Comparison of ENCODE assay signal across 19 mouse cellular contexts in genomic region chr6:86905500-86905899, GRCm38 (mm10). TPM values are rescaled to one million over a fixed set of nuclear protein-coding genes. Genes with fewer than 3 reads are reported as not detected.
DNase-seq lines count a peak whose midpoint lies in the region; ATAC-seq and TF ChIP-seq lines count a peak whose summit lies in the region.
"Had no signal": no experiment of that assay in that cellular context is flagged by ENCODE, and none has a peak within 500 bp of the region (broad histone marks: within the 10 kb centered on the region; RNA-seq: fewer than 3 reads in every experiment).

No protein-coding gene starts in this region.

- intact Hi-C loops in heart, adult 2 months (cut with DNase I): loop anchor here (2.0 kb wide), 2 partner anchors 13 to 19 kb away; no protein-coding TSS in a partner anchor
- intact Hi-C loops in heart, postnatal 25 days (cut with DNase I): loop anchor here (2.0 kb wide), 1 partner anchor 27 kb away; no protein-coding TSS in a partner anchor

- H3K9me3 ChIP-seq in kidney, embryonic 16.5 days (ENCODE audit: low read length): no peaks in the 10 kb centered on the region
- no peaks in the 10 kb centered on the region for H3K9me3 ChIP-seq in heart, postnatal 0 days (replicated peaks; ENCODE audit: control insufficient read depth, low read length)
- H3K9me3 ChIP-seq: forebrain, embryonic 13.5 days; G1E; liver, embryonic 13.5 days; lung, embryonic 15.5 days; neural tube, embryonic 13.5 days had no signal

- H3K4me3 ChIP-seq in heart, adult 2 months: no peak overlapping the region
- H3K4me3 ChIP-seq in kidney, embryonic 16.5 days (ENCODE audit: low read length): no peak overlapping the region
- H3K4me3 ChIP-seq in heart, postnatal 0 days (ENCODE audit: low read depth, low read length): no peak overlapping the region
- H3K4me3 ChIP-seq: forebrain, embryonic 13.5 days; liver, embryonic 13.5 days; lung, embryonic 15.5 days; neural tube, embryonic 13.5 days had no signal

- H3K79me2 ChIP-seq in heart, adult 2 months (replicated peaks; ENCODE audit: control insufficient read depth, insufficient read depth, low read length): peaks cover 6% of the 10 kb centered on the region

- H3K4me1 ChIP-seq in heart, adult 2 months (ENCODE audit: control insufficient read depth, insufficient read depth, low read length): peaks cover 13% of the 10 kb centered on the region
- no peaks in the 10 kb centered on the region for H3K4me1 ChIP-seq in kidney, embryonic 16.5 days (ENCODE audit: insufficient read depth, low read length)
- H3K4me1 ChIP-seq in heart, postnatal 0 days (ENCODE audit: control insufficient read depth, insufficient read depth): peaks cover 15% of the 10 kb centered on the region
- H3K4me1 ChIP-seq: forebrain, embryonic 13.5 days had no signal

- no peak for TF ChIP-seq POLR2A in heart, adult 2 months (IDR thresholded peaks at IDR 0.05; ENCODE audit: insufficient read depth, low read depth, low read length)

- WGBS in heart, adult 2 months: 55% methylated on average over 2 of the region's 2 CpGs
- 93% methylated on average over 2 of the region's 2 CpGs for WGBS in kidney, embryonic 16.5 days
- WGBS in heart, postnatal 0 days: 49% methylated on average over 2 of the region's 2 CpGs

- no peak for ATAC-seq in kidney, embryonic 16.5 days (ENCODE audit: low FRiP score, low TSS enrichment)
- peak; percentile 66; the same call in 1 of the 2 replicates for ATAC-seq in heart, postnatal 0 days (ENCODE audit: insufficient read depth, low read depth)
- no peak for ATAC-seq in inflammation-experienced regulatory T-cells, adult 6 months
- ATAC-seq: CD4-positive, CD25-positive, alpha-beta regulatory T cell, adult 4 months; forebrain, embryonic 13.5 days had no signal

- TF ChIP-seq CTCF in heart, adult 2 months (IDR thresholded peaks at IDR 0.05): no peak
- no peak for TF ChIP-seq CTCF in heart, postnatal 0 days (IDR thresholded peaks at IDR 0.05; ENCODE audit: low read depth)

- peak overlapping the region; percentile 74 for H3K27ac ChIP-seq in heart, adult 2 months
- no peak overlapping the region for H3K27ac ChIP-seq in kidney, embryonic 16.5 days (ENCODE audit: low read length)
- peak overlapping the region; percentile 39 for H3K27ac ChIP-seq in heart, postnatal 0 days (ENCODE audit: low read depth)
- H3K27ac ChIP-seq: forebrain, embryonic 13.5 days; liver, embryonic 13.5 days; lung, embryonic 15.5 days; macrophage; neural tube, embryonic 13.5 days had no signal

- H3K36me3 ChIP-seq in heart, adult 2 months (ENCODE audit: control insufficient read depth, insufficient read depth, low read length): peaks cover 25% of the 10 kb centered on the region
- 0 out of 2 replicates have a peak, but pooled peaks cover 2% of the 10 kb centered on the region for H3K36me3 ChIP-seq in kidney, embryonic 16.5 days (ENCODE audit: insufficient read depth, low read length)
- no peaks in the 10 kb centered on the region for H3K36me3 ChIP-seq in heart, postnatal 0 days (replicated peaks; ENCODE audit: control insufficient read depth, insufficient read depth, low read length)
- H3K36me3 ChIP-seq: liver, embryonic 13.5 days; lung, embryonic 15.5 days; neural tube, embryonic 13.5 days had no signal

- no peak for TF ChIP-seq EP300 in heart, adult 2 months (IDR thresholded peaks at IDR 0.05; ENCODE audit: insufficient read depth, low read depth, low read length)
- no peak for TF ChIP-seq EP300 in heart, postnatal 0 days (IDR thresholded peaks at IDR 0.05; ENCODE audit: low read depth)

- H3K9ac ChIP-seq in heart, adult 2 months (ENCODE audit: low read depth, low read length): no peak overlapping the region
- H3K9ac ChIP-seq in kidney, embryonic 16.5 days (replicated peaks; ENCODE audit: low read length): no peak overlapping the region
- no peak overlapping the region for H3K9ac ChIP-seq in heart, postnatal 0 days (replicated peaks; ENCODE audit: low read depth, low read length)
- H3K9ac ChIP-seq: forebrain, embryonic 13.5 days; liver, embryonic 13.5 days; lung, embryonic 15.5 days; neural tube, embryonic 13.5 days had no signal

- H3K27me3 ChIP-seq in heart, adult 2 months (ENCODE audit: control insufficient read depth, insufficient read depth, low read length): no peaks in the 10 kb centered on the region
- H3K27me3 ChIP-seq in kidney, embryonic 16.5 days (ENCODE audit: insufficient read depth, low read length): no peaks in the 10 kb centered on the region
- H3K27me3 ChIP-seq in heart, postnatal 0 days (ENCODE audit: control insufficient read depth, insufficient read depth, low read length): no peaks in the 10 kb centered on the region
- H3K27me3 ChIP-seq: forebrain, embryonic 13.5 days; liver, embryonic 13.5 days; lung, embryonic 15.5 days; neural tube, embryonic 13.5 days had no signal

- no peak overlapping the region for H3K4me2 ChIP-seq in kidney, embryonic 16.5 days (replicated peaks; ENCODE audit: low read depth, low read length)
- no peak overlapping the region for H3K4me2 ChIP-seq in heart, postnatal 0 days (ENCODE audit: low read depth, low read length)
- H3K4me2 ChIP-seq: forebrain, embryonic 13.5 days; liver, embryonic 13.5 days; lung, embryonic 15.5 days; midbrain, embryonic 11.5 days; neural tube, embryonic 13.5 days had no signal

- peak in 1 of 2 experiments; percentile 40 for DNase-seq in heart, adult 2 months
- DNase-seq in heart, postnatal 25 days (ENCODE audit: low spot score): no peak
- DNase-seq in kidney, adult 9 months: peak; percentile 44
- DNase-seq in adipocyte (ENCODE audit: low spot score): peak; percentile 75
- peak; percentile 27 for DNase-seq in heart, postnatal 0 days (ENCODE audit: low spot score)
- DNase-seq: adrenal gland, adult 2 months; cerebellum, adult 11 months; cerebellum, postnatal 14 days; embryo, embryonic 11 days; liver, embryonic 13.5 days had no signal

RNA-seq across cellular contexts. Expression of gene Aak1, which starts 56.2 kb away (rescaled TPM):
- total RNA-seq in heart, adult 2 months (2021): 10 to 100 TPM; 81.6 to 85.5 TPM
- 20.5 and 31.2 TPM in 2 replicates for polyA plus RNA-seq in heart, adult 2 months (2012; rRNA removed)
- total RNA-seq in heart, postnatal 25 days (2021): 10 to 100 TPM; 75.4 to 89.1 TPM
- polyA plus RNA-seq in kidney, embryonic 16.5 days (2015; fragmentation: Nextera tagmentation; extraction: Ambion mirVana): 9.0 and 13.5 TPM in 2 replicates
- 24.9 and 46.7 TPM in 2 replicates for total RNA-seq in heart, postnatal 0 days (2014; rRNA removed; ENCODE audit: low replicate concordance)
- polyA plus RNA-seq in heart, postnatal 0 days (2015; fragmentation: Nextera tagmentation; extraction: Ambion mirVana): 9.2 and 10.0 TPM in 2 replicates
- polyA plus RNA-seq in inflammation-experienced regulatory T-cells, adult 6 months (2017; shearing (Covaris generic)): 10 to 100 TPM; 23.9 to 27.8 (median 24.9) TPM
